Mouse (Mus musculus): ENCODE measurements around the gene Tent5b. TPM values are rescaled to one million over a fixed set of nuclear protein-coding genes. Genes with fewer than 3 reads are reported as not detected.

Gene Tent5b
- total RNA-seq, 2 experiments from 2014 or later, result 0.87 to 8.5 TPM

- intact Hi-C loops (cut with DNase I), result no loop called here
- DNase-seq, result peak; percentile 85 to 90
Observed at GRCm38 (mm10) chr4:133468080-133468479, 11.9 kb upstream of the Tent5b start.

DNA sequence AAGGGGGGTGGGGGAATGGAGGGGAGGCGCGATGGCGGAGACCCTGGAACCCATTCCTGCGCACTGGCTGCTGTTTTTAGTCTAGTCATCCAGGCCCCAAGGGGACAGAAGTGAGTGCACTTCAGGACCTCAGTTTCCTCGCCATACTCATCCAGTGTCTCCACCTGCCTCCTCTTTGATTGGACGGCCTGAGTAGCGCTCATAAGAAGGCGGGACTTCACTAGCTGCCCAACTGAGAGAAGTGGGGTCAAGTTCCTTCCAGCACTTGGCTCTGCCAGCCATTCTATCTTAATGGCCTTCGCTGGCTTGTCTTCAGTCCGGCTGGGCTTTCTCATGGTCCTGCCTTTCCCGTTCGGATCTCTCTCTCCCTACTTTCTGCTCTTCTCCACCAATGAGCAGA lies 10.8 kb upstream of the Tent5b start:
- no peak for DNase-seq
- intact Hi-C loops (cut with DNase I), result no loop called here

DNA sequence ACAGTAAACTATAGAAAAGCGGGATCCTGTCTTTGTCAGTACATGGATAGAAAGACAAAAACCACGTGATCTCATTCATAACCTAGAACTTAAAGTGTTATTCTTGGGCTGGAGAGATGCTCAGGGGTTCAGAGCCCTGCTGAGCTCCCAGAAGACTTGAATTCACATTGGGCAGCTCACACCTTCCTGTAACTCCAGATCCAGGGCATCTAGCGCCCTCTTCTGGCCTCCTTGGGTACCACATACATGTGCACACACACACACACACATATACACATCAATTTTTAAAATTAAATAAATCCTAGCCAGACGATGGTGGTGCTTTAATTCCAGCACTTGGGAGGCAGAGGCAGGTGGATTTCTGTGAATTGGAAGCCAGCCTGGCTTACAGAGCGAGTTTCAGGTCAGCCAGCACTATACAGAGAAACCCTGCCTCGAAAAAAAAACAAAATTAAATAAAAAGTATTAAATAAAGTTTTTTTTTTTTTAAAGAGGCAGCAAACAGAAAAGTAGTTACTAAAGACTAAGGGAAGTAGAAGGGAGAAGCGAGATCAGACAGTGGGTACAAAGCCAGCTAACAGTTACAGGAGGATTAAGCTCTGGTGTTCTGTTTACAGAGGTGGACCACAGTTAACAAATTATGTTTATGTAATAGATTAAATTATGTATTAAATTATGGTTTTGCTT lies 8.7 kb upstream of the Tent5b start:
- intact Hi-C loops (cut with DNase I), result no loop called here

DNA sequence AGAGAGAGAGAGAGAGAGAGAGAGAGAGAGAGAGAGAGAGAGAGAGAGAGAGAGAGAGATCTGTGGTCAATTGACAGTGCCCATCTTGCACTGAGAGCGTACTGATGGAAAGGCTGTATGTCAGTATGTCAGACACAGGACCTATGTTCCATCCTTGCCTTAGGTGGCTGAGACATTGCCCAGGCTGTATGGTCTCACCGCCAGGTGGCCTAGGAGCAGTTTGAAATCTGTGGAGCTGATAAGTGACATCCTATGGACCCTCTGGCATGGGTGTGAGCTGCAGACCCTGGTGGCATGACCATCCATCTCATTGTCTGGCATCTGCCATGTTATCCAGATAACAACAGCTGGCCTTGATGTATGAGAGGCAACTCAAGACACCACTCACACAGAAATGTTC lies 6.1 kb upstream of the Tent5b start:
- no peak for DNase-seq
- intact Hi-C loops (cut with DNase I), result no loop called here

More for the DNA sequence above, 8.7 kb upstream of the Tent5b start:
- no peak for DNase-seq

DNA sequence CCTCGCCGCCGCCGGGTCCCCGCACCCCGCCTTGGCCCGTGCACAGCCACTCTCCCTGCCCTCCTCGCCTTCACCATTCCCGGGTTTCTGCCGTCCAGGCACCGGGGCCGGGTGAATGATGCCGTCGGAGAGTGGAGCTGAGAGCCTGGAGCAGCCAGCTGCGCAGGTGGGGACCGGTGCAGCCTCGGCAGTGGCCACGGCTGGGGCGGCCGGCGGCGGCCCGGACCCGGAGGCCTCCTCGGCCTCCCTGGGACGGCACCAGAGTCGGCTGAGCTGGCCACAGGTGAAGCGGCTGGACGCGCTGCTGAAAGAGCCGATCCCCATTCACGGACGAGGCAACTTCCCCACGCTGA lies 229 bp downstream of the Tent5b start:
- DNase-seq, result no peak
- intact Hi-C loops (cut with DNase I), result no loop called here

GRCm38 (mm10) chr4:133480754-133481153 lies 822 bp downstream of the Tent5b start:
- DNase-seq, result no peak
- intact Hi-C loops (cut with DNase I), result no loop called here

DNA sequence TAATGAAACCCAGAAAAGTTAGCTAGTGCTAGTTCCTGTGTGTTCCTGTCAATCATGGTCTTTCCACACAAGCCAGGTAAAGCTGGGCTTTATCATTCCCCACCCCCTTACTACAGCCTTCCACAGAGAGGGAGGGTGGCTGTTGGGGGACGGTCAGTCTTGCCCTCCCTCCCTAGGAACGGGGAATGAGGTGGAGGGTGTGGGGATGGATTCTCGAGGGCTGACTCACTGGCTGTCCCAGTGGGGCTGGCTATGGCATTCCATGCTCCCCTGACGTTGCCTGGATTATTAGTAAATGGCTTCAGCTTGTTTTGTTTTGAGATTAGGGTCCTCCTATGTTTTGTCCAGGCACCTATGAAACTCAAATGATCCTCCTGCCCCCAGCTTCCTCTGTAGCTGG lies 1.6 kb downstream of the Tent5b start:
- DNase-seq, result no peak
- intact Hi-C loops (cut with DNase I), result no loop called here

DNA sequence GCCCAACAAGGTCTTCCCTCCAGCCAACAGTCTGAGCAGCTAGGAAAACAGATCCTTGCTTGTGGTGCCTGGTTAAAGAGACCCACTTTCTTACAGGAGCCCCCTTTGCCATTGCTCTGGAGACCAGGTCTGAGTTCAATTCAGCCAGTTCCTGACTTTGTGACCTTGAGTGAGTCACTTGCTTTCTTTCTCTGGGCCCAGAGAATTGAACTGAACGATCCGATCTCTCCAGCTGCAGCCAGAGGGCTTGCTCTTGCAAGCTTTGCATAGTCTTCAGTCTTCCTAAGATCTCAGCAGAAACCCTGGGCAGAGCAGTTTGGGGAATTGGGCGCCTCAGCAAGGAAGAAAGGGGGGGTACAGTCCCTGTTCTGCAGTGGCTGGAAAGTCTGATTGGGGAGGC lies 2.5 kb downstream of the Tent5b start:
- no peak for DNase-seq
- intact Hi-C loops (cut with DNase I), result no loop called here

DNA sequence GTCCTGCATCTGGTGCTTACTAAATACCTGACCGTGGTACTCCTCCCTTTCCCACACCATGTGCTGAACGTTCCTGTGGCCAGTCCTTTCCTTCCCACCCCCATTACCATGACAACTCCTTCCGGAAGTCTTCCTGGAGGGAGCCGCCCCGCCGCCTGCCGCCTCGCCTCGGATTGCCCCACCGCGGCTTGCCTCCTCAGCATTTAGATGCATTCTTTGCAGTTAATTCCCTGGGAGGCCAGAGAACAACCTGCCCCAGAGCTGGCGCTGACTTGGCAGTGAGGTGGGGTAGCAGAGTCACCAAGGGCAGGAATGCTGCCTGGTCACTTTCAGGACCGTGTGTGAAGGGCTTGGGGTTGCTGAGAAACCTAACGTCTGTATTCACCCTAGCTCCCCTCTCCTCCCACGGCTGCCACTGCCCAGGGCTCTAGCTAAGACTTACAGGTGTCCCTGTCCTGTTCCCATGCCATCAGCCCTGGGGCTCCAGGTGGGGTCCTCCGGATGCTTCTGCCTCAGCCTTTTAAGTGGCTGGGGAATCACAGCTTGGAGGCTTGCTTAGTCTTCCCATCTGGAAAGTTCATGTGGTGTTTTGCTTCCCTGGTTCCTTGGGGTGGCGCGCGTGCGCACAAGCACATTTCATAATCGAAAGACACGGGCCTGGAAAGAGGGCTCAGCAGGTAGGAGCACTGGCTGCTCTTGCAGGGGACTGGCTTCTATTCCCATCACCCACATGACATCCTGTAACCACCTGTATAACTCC lies 4.5 kb downstream of the Tent5b start:
- DNase-seq, result no peak
- intact Hi-C loops (cut with DNase I), result no loop called here

DNA sequence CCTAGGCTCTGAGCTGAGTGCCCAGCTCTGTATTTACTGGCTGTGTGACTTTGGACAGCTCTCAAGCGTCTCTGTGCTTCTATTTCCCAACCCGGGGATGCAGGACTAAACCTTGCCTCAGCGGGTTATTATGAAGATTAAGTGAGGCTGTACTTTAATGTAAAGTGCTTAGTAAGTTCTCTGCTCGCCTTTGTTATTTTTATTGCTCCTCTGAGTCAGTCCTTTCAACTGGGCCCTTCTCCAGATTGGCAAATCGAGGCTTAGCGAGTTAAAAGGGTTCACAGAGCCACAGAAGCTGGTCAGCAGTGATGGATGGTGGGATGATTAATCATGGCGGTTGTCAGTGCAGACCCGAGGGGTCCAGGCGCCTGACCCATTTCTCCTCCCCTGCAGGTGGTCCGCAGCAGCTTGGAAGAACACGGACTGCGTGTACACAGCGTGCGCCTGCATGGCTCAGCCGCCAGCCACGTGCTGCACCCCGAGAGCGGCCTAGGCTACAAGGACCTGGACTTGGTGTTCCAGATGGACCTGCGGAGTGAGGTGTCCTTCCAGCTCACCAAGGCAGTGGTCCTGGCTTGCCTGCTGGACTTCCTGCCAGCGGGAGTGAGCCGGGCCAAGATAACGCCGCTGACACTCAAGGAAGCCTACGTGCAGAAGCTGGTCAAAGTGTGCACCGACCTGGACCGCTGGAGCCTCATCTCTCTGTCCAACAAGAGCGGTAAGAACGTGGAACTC lies 5.9 kb downstream of the Tent5b start:
- no peak for DNase-seq
- intact Hi-C loops (cut with DNase I), result no loop called here

- DNase-seq, result no peak
Observed at GRCm38 (mm10) chr4:133486673-133487357, 6.9 kb downstream of the Tent5b start.

GRCm38 (mm10) chr4:133488619-133489392 lies 8.9 kb downstream of the Tent5b start:
- DNase-seq, result no peak
- intact Hi-C loops (cut with DNase I), result no loop called here

More at GRCm38 (mm10) chr4:133486673-133487357, 6.9 kb downstream of the Tent5b start:
- intact Hi-C loops (cut with DNase I), result no loop called here

GRCm38 (mm10) chr4:133489489-133490245 lies 9.7 kb downstream of the Tent5b start:
- DNase-seq, result no peak
- intact Hi-C loops (cut with DNase I), result no loop called here

DNA sequence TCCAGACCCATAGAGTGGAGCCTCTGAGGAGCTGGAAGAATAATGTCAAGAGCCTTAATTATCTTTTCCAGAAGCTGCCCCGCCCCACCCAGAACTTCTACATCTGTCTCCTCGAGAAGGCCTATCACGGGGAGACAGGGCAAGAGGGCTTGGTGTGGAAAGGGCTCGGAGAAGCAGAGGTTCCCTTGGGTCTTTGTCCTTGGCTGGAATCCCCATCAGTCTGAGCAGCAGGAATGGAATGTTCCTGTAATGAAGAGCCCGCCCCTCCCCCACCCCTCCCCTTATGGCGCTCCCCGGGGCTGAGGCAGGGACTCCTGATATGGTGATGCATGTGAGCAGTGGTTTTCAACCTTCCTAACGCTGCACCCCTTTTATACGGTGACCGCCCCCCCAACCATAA lies 11.9 kb downstream of the Tent5b start:
- intact Hi-C loops (cut with DNase I), result no loop called here
- peak; percentile 74 to 82 for DNase-seq

DNA sequence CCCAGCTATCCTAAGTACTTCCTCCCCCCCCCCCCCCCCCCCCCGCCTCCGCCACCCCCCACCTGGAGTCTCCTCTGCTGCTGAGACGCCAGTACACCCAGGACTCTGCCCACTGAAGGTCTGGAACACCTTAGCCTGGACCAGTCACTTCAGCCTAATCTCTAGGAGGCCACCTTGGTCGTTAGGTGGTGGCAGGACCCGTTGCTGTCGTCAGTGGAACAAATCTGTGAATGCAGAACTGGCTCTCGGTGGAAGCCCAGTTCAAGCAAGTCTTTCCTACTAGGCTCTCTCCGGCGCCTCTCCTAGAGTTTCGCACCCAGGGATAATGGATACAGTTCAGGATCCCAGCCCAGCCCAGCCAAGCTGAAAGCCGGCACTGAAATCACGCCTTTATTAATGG lies 14.0 kb downstream of the Tent5b start:
- intact Hi-C loops (cut with DNase I), result loop anchor here (1.0 to 2.0 kb wide), 2 partner anchors 15 to 69 kb away; no protein-coding TSS in a partner anchor
- peak; percentile 38 for DNase-seq

DNA sequence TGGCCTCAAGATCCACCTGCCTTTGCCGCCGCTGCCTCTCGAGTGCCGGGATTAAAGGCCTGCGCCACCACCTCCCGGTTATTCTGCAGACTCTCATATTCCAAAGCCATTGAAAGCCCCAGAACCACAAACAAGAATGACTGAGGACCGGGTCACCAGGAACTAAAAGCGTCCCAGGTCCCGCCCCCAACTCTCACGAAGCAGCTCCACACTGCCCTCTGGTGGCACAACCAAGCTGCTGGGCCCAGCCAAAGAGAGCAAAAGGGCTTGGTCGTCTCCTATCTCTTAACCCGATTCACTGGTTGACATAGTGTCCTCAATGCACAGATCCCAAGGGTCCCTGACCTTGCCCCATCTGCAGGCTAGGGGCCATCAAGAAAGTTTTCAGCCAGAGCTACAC lies 14.5 kb downstream of the Tent5b start:
- intact Hi-C loops (cut with DNase I), result loop anchor here (1.0 to 2.0 kb wide), 2 partner anchors 15 to 70 kb away; no protein-coding TSS in a partner anchor
- peak; percentile 92 to 96 for DNase-seq

- no peak for DNase-seq
- intact Hi-C loops (cut with DNase I), result loop anchor here (1.0 to 2.0 kb wide), 2 partner anchors 16 to 70 kb away; no protein-coding TSS in a partner anchor
Observed at GRCm38 (mm10) chr4:133494867-133495266, 14.9 kb downstream of the Tent5b start.

GRCm38 (mm10) chr4:133495711-133496110 lies 15.8 kb downstream of the Tent5b start:
- peak; percentile 63 to 70 for DNase-seq

GRCm38 (mm10) chr4:133496738-133497445 lies 17.0 kb downstream of the Tent5b start:
- intact Hi-C loops (cut with DNase I), result no loop called here
- DNase-seq, result no peak

More at GRCm38 (mm10) chr4:133495711-133496110, 15.8 kb downstream of the Tent5b start:
- intact Hi-C loops (cut with DNase I), result loop anchor here (2.0 kb wide), 1 partner anchor 71 kb away; no protein-coding TSS in a partner anchor
